Mouse (Mus musculus): ENCODE measurements at regions not wholly inside any gene's neighbourhood (a gene's known extent, or its start where the extent isn't known, plus 50 kb on each side); places are given as distances from the start of the nearest gene placed in this dataset.

DNA sequence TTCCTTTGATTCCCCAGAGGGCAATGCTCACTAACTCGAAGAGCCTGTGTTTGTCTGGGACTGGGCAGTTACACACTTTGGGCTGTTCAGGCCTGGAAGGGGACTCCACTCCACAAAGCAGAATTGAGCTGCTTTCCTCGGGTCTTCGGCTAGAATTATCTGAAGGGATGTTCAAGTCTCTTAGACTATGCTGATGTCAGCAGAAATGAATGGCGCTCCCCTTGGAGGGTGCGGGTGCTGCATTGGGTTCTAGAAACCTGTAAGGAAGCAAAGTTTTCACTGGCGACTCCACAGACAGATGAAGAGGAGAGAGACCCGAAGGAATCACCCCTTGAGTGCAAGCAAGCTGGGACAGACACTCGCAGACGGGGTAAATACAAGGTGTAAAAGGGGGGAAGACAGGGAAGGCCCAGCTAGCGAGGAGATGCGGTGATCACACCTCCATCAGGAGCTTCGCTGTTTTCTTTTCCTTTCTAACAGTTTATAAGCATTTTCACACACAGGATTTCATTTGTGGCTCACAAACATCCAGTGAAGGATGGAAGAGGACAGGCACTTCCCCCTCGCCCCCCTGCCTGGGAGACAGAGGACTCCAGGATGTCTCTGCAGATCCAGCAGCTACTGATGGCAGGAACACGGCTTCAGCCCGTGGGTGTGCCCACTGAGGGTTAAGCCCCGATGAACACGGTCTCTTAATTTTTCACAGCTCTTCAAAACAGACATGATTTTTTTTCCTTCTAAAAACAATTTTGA is 314.2 kb downstream of the Gm49356 start:
- ATAC-seq (replicated peaks; ENCODE audit: insufficient number of reproducible peaks, low FRiP score, low TSS enrichment, poor library complexity, severe bottlenecking) = no peak

GRCm38 (mm10) chr15:59203850-59204625 is 314.9 kb downstream of the Gm49356 start:
- no peak for ATAC-seq (replicated peaks; ENCODE audit: insufficient number of reproducible peaks, low FRiP score, low TSS enrichment, poor library complexity, severe bottlenecking)

DNA sequence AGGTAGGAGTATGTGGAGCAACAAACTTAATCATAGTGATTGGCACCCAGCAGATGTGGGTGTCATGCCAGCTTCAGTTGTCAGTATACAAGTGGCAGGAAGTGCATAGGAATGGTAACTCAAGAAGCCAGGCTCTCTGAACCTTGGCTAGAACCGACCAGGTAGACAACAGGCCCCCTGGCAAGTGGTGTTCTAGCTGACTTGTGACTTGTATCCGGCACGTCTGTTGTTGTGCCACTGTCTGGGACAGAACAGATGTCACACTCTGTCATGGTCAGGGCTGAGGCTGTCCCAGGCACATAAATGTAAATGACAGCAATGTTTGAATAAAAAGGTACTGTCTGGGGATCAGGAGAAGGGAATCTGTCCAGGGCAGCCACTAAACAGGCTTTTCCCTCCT is 316.0 kb downstream of the Gm49356 start:
- no peak for ATAC-seq (replicated peaks; ENCODE audit: insufficient number of reproducible peaks, low FRiP score, low TSS enrichment, poor library complexity, severe bottlenecking)

DNA sequence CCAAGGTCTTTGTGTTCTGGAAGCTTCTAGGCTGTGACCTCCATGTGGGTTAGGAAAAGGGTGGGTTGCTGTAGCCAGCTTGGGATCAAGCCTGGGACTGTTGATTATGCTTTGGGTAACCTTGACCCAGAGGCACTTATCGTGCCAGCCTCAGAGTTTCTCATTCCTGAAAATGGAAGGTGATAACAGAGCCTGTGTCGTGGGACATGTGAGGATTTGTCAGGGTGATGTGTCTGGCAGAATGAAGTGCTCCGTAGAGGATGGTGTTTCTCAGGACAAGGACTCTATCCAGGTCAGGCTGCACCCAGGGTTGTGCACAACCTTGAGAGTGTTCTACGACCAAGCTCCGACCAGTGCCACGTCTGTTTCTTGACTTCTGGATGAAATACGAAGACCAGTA is 316.4 kb downstream of the Gm49356 start:
- ATAC-seq (replicated peaks; ENCODE audit: insufficient number of reproducible peaks, low FRiP score, low TSS enrichment, poor library complexity, severe bottlenecking) = no peak

- ATAC-seq (replicated peaks; ENCODE audit: insufficient number of reproducible peaks, low FRiP score, low TSS enrichment, poor library complexity, severe bottlenecking) = no peak
Observed at GRCm38 (mm10) chr15:59206636-59207035, 317.5 kb downstream of the Gm49356 start.

GRCm38 (mm10) chr15:59207976-59208375 is 318.9 kb downstream of the Gm49356 start:
- ATAC-seq (replicated peaks; ENCODE audit: insufficient number of reproducible peaks, low FRiP score, low TSS enrichment, poor library complexity, severe bottlenecking) = no peak

GRCm38 (mm10) chr15:59212362-59212761 is 323.3 kb downstream of the Gm49356 start:
- no peak for ATAC-seq (replicated peaks; ENCODE audit: insufficient number of reproducible peaks, low FRiP score, low TSS enrichment, poor library complexity, severe bottlenecking)

DNA sequence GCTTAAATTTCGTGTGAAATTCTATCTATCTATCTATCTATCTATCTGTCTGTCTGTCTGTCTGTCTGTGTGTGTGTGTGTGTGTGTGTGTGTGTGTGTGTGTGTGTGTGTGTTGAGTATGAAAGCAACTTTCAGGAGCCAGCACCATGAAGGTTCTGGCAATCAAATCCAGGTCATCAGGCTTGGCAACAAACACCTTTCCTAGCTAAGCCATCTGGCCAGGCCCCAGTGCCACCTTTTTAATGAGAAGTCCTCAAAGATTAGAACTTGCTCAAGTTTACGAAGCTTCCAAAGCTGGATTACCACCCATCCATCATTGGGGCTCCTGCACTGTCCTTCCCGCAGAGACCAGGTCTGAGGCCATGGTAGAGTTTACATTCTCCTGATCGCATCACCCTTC is 325.0 kb downstream of the Gm49356 start:
- ATAC-seq (replicated peaks; ENCODE audit: insufficient number of reproducible peaks, low FRiP score, low TSS enrichment, poor library complexity, severe bottlenecking) = no peak

- ATAC-seq (replicated peaks; ENCODE audit: insufficient number of reproducible peaks, low FRiP score, low TSS enrichment, poor library complexity, severe bottlenecking) = no peak
Observed at GRCm38 (mm10) chr15:59215239-59215638, 326.1 kb downstream of the Gm49356 start.

- ATAC-seq (replicated peaks; ENCODE audit: insufficient number of reproducible peaks, low FRiP score, low TSS enrichment, poor library complexity, severe bottlenecking) = no peak
Observed at GRCm38 (mm10) chr15:59217481-59217880, 328.4 kb downstream of the Gm49356 start.

- no peak for ATAC-seq (replicated peaks; ENCODE audit: insufficient number of reproducible peaks, low FRiP score, low TSS enrichment, poor library complexity, severe bottlenecking)
Observed at GRCm38 (mm10) chr15:59218916-59219315, 329.8 kb downstream of the Gm49356 start.

GRCm38 (mm10) chr15:59225637-59226036 is 336.5 kb downstream of the Gm49356 start:
- ATAC-seq (replicated peaks; ENCODE audit: insufficient number of reproducible peaks, low FRiP score, low TSS enrichment, poor library complexity, severe bottlenecking) = no peak

- no peak for ATAC-seq (replicated peaks; ENCODE audit: insufficient number of reproducible peaks, low FRiP score, low TSS enrichment, poor library complexity, severe bottlenecking)
Observed at GRCm38 (mm10) chr15:59227293-59227692, 338.2 kb downstream of the Gm49356 start.

- no peak for ATAC-seq (replicated peaks; ENCODE audit: insufficient number of reproducible peaks, low FRiP score, low TSS enrichment, poor library complexity, severe bottlenecking)
Observed at GRCm38 (mm10) chr15:59230536-59230935, 341.4 kb downstream of the Gm49356 start.

- no peak for ATAC-seq (replicated peaks; ENCODE audit: insufficient number of reproducible peaks, low FRiP score, low TSS enrichment, poor library complexity, severe bottlenecking)
Observed at GRCm38 (mm10) chr15:59231703-59232102, 342.6 kb downstream of the Gm49356 start.

DNA sequence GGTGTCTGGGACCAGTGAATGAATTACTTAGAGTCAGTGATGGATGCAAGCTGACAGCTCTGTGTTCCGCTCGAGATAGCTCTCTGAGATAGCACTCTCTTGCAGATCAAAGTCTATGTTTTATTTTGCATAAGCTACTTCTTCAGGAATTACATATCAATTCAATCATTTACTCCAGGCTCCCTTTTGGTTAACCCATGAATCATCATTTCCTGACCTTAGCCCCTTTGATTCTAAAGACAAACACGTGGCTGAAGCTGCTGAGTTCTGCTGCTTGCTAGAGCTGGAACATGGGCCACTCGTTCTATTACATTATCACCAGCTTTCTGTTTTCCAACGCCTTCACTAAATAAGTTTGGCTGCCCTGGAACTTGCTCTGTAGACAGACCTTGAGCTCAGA is 343.2 kb downstream of the Gm49356 start:
- ATAC-seq (replicated peaks; ENCODE audit: insufficient number of reproducible peaks, low FRiP score, low TSS enrichment, poor library complexity, severe bottlenecking) = no peak

DNA sequence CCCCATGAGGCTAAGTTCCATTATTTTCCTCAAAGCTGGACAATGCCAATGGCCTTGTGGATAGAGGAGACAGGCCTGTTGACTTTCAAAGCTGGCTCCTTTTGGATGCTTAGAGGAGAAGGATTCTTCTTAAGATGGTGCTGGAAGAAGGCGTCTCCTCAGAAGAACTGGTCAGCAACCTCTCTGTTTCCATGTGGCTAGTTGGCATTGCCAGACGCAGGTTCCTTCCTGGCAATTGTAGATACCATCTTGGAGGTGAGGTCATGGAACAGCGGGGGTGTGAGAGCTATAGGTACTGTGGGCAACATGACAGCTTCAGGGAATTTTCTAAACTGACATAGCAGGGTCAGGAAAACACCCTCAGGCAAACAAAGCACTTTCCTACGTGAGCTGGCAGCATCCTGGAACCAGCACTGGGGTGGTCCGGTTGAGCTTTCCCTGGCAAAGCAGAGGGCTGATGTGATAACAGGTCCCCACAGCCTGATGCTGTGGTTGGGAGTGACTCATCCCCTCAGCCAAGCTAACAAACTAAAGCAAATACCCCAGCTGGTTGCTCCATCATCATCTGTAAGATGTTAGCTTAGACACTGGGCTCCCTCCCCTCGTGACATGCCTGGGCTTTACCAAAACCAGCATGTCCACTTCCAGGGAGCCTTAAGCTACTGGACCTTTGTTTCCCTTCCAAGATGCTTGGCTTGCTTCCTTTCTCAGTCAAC is 348.5 kb downstream of the Gm49356 start:
- no peak for ATAC-seq (replicated peaks; ENCODE audit: insufficient number of reproducible peaks, low FRiP score, low TSS enrichment, poor library complexity, severe bottlenecking)

DNA sequence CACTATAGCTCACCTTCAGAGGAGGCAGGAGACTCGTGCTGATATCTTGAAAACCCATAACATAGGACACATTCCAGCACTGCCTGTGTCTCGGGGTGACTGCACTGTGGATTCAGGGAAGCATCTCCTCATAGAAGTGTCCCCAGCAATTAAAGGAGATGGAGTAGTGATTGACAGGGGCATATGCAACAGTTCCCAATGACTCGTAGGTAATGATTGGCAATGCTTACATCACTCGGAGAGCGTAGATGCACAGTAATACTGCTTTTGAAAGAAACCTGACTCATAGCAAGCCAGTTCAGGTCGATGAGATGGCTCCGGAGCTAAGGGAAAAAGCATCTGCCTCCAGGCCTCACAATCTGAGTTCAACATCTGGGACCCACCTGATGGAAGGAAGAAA is 352.7 kb downstream of the Gm49356 start:
- no peak for ATAC-seq (replicated peaks; ENCODE audit: insufficient number of reproducible peaks, low FRiP score, low TSS enrichment, poor library complexity, severe bottlenecking)

DNA sequence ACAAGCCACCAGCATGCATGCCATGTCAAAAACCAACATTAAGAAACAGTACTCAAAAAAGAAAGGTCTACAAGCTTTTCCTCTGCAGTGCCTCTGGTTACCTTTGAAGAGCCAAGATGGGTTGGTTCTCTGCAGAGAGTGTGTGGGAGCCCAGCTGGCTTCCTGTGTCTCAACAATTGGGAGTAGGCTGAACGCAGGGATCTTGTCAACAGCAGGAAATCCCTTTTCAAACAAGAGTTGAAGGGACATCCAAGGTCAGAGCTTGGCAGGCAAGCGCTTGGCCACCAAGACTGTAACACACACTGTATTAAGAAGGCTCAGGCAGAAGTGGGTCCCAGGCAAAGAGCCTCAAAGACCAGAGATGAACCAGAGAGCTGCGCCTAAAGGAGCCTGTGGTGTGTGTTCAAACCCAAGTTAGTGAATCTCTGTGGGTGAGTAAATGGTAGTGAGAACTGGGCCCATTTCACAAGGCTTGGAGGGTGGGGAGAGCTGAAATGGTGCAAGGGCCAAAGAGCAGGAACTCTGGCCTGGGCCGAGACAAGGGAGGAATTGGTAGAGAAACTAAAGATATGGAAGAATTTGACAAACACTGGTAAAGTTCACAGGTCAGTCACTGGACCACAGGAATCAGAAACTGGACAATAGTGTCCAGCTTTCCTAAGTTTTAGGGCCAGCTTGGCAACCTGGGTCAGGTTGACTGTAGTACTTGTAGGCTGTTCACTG is 357.0 kb downstream of the Gm49356 start:
- ATAC-seq (replicated peaks; ENCODE audit: insufficient number of reproducible peaks, low FRiP score, low TSS enrichment, poor library complexity, severe bottlenecking) = no peak
